Mouse (Mus musculus) liver, embryonic 14.5 days (tissue): Measurements from ENCODE around the gene Cnr2. TPM values are rescaled to one million over a fixed set of nuclear protein-coding genes. Genes with fewer than 3 reads are reported as not detected.
A peak's percentile ranks its signal among the peaks of the same experiment; 100 is the strongest.

ENCODE experiments used
- ATAC-seq: fragments of 200-750 bp; cut with Nextera tagmentation; 2 replicates; pipeline ENCODE4 v1.8.0; 2017; ENCODE audit warnings: moderate number of reproducible peaks, mild to moderate bottlenecking, moderate library complexity; ENCODE audit not compliant: insufficient read depth
- DNase-seq, 3 experiments: peaks; one replicate each; pipeline ENCODE4 v3.0.0-alpha.2; 2012 to 2013; ENCODE audit warnings: low read depth in 3 of 3, low spot score in 3 of 3
- H3K27ac ChIP-seq: fragments of 300-500 bp; sonication (generic); 2 replicates; pipeline ENCODE4 v1.5.1; 2014; ENCODE audit warnings: moderate library complexity, mild to moderate bottlenecking, control low read depth, inconsistent platforms
- H3K27me3 ChIP-seq: fragments of 300-500 bp; sonication (generic); 2 replicates; pipeline ENCODE4 v1.6.1; 2014; ENCODE audit warnings: mild to moderate bottlenecking, low read length, moderate library complexity; ENCODE audit not compliant: control insufficient read depth, insufficient read depth
- H3K36me3 ChIP-seq: fragments of 300-500 bp; sonication (generic); replicated peaks from 2 replicates; pipeline ENCODE4 v1.6.1; 2014; ENCODE audit warnings: low read depth; ENCODE audit not compliant: control insufficient read depth, insufficient read depth
- H3K4me1 ChIP-seq, 2 experiments: fragments of 200-500 bp in 1 of 2; fragments of 300-500 bp in 1 of 2; sonication (generic) in 1 of 2; replicated peaks; 2 replicates each; pipeline ENCODE4 v1.6.1; 2012 to 2014; ENCODE audit warnings: antibody characterized with exemption in 1 of 2, inconsistent platforms in 1 of 2, low read length in 1 of 2; ENCODE audit not compliant: control insufficient read depth in 2 of 2, insufficient read depth in 2 of 2
- H3K4me2 ChIP-seq: fragments of 300-500 bp; sonication (generic); 2 replicates; pipeline ENCODE4 v1.6.1; 2014; ENCODE audit warnings: low read depth, mild to moderate bottlenecking, control low read depth, moderate library complexity
- H3K4me3 ChIP-seq, 2 experiments: fragments of 200-500 bp in 1 of 2; fragments of 300-500 bp in 1 of 2; sonication (generic) in 1 of 2; 2 replicates each; pipeline ENCODE4 v1.5.1; 2012 to 2014; ENCODE audit warnings: low read depth in 2 of 2, low read length in 2 of 2, mild to moderate bottlenecking in 2 of 2, control low read depth in 1 of 2, inconsistent platforms in 1 of 2, moderate library complexity in 1 of 2; ENCODE audit not compliant: insufficient read depth in 1 of 2
- H3K9ac ChIP-seq: fragments of 300-500 bp; sonication (generic); replicated peaks from 2 replicates; pipeline ENCODE4 v1.6.1; 2014; ENCODE audit warnings: mild to moderate bottlenecking, control low read depth, moderate library complexity
- H3K9me3 ChIP-seq: fragments of 300-500 bp; sonication (generic); 2 replicates; pipeline ENCODE4 v1.6.1; 2016; ENCODE audit warnings: low read length, mixed read lengths; ENCODE audit not compliant: control insufficient read depth
- CTCF ChIP-seq: IDR thresholded peaks from 2 replicates; pipeline ENCODE4 v1.5.1; 2016; ENCODE audit warnings: antibody characterized with exemption, low read depth, control low read depth
- EP300 ChIP-seq: IDR thresholded peaks from 2 replicates; pipeline ENCODE4 v1.6.1; 2016; ENCODE audit warnings: antibody characterized with exemption, low read depth
- WGBS: fragments of 180-500 bp; shearing (Covaris S2); extraction: QIAGEN DNeasy Blood & Tissue Kit; methylation state at CpG from one replicate; pipeline ENCODE4 v1.1.7; 2014; ENCODE audit not compliant: insufficient replicate concordance; 5-methylcytosine and 5-hydroxymethylcytosine counted together
- polyA plus RNA-seq, 2 experiments: library from polyadenylated mRNA; depleted of rRNA in 1 of 2; stranded (reverse) in 1 of 2; unstranded in 1 of 2; fragments of >200 nt; fragmentation: Nextera tagmentation in 1 of 2; extraction: Ambion mirVana in 1 of 2; gene quantifications; 2 replicates each; pipeline versions ENCODE4 v1.2.1 to v1.2.3; 2012 to 2014

The Cnr2 gene
- polyA plus RNA-seq, 2 experiments = 2.1 to 2.5 TPM

- no peak overlapping the region for H3K4me3 ChIP-seq
- no peak overlapping the region for H3K9ac ChIP-seq
- DNase-seq (no peak), ATAC-seq (no peak)
- H3K4me2 ChIP-seq = no peak overlapping the region
- no peak for TF ChIP-seq EP300
- TF ChIP-seq CTCF = no peak
- 80% methylated on average over 12 of the region's 12 CpGs for WGBS
- peaks cover 0 to 6% of the 10 kb centered on the region in 2 experiments; a peak in 2 of 4 replicates for H3K4me1 ChIP-seq
- H3K27ac ChIP-seq = no peak overlapping the region
- H3K9me3 ChIP-seq = no peaks in the 10 kb centered on the region
- H3K27me3 ChIP-seq = no peaks in the 10 kb centered on the region
- no peaks in the 10 kb centered on the region for H3K36me3 ChIP-seq
Observed at GRCm38 (mm10) chr4:135885676-135886075, 9.5 kb upstream of the Cnr2 start.

DNA sequence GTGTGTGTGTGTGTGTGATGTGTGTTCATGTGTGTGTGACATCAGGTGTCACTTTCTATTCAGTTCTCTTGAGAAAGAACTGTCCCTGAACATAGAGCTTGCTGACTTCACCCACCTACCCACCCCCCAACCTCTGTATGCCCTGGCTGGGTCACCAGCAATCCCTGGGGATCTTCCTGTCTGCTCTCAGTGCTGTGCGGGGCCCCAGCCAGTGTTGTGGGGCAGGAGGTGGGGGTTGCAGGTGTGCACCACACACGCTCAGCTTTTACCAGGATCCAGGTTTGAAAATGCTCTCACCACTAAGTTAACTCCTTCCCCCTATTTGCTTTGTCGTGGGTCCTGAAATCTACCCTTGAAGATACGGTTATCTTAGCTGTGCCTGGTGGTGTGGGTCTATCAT, 9.0 kb upstream of the Cnr2 start:
- 50% methylated on average over 4 of the region's 4 CpGs for WGBS
- ATAC-seq = no peak

GRCm38 (mm10) chr4:135888448-135889057, 6.6 kb upstream of the Cnr2 start:
- peaks cover 3 to 11% of the 10 kb centered on the region in 2 experiments; a peak in 3 of 4 replicates for H3K4me1 ChIP-seq

More for the DNA sequence above, 9.0 kb upstream of the Cnr2 start:
- H3K27ac ChIP-seq = no peak overlapping the region
- no peak overlapping the region for H3K4me3 ChIP-seq
- H3K9me3 ChIP-seq = no peaks in the 10 kb centered on the region
- DNase-seq = no peak
- peaks cover 0 to 6% of the 10 kb centered on the region in 2 experiments; a peak in 2 of 4 replicates for H3K4me1 ChIP-seq
- TF ChIP-seq CTCF (no peak), EP300 (no peak)
- H3K4me2 ChIP-seq = no peak overlapping the region
- no peak overlapping the region for H3K9ac ChIP-seq
- H3K27me3 ChIP-seq = no peaks in the 10 kb centered on the region
- H3K36me3 ChIP-seq = no peaks in the 10 kb centered on the region

GRCm38 (mm10) chr4:135889146-135889883, 5.9 kb upstream of the Cnr2 start:
- no peaks in the 10 kb centered on the region for H3K36me3 ChIP-seq
- WGBS = 68% methylated on average over 7 of the region's 7 CpGs
- TF ChIP-seq CTCF (no peak), EP300 (no peak)
- H3K9me3 ChIP-seq = no peaks in the 10 kb centered on the region
- H3K4me2 ChIP-seq = no peak overlapping the region
- ATAC-seq (no peak), DNase-seq (no peak)
- H3K9ac ChIP-seq = no peak overlapping the region
- no peak overlapping the region for H3K4me3 ChIP-seq
- H3K27ac ChIP-seq = no peak overlapping the region
- H3K27me3 ChIP-seq = no peaks in the 10 kb centered on the region
- peaks cover 3 to 8% of the 10 kb centered on the region in 2 experiments; a peak in 3 of 4 replicates for H3K4me1 ChIP-seq

More at GRCm38 (mm10) chr4:135888448-135889057, 6.6 kb upstream of the Cnr2 start:
- Histone ChIP-seq H3K9me3 (no peaks in the 10 kb centered on the region), H3K27ac (no peak overlapping the region), H3K4me3 (no peak overlapping the region), H3K4me2 (no peak overlapping the region), H3K36me3 (no peaks in the 10 kb centered on the region), H3K27me3 (no peaks in the 10 kb centered on the region), H3K9ac (no peak overlapping the region)
- no peak for DNase-seq
- no peak for TF ChIP-seq CTCF
- no peak for TF ChIP-seq EP300
- ATAC-seq = no peak
- 77% methylated on average over 24 of the region's 24 CpGs for WGBS

DNA sequence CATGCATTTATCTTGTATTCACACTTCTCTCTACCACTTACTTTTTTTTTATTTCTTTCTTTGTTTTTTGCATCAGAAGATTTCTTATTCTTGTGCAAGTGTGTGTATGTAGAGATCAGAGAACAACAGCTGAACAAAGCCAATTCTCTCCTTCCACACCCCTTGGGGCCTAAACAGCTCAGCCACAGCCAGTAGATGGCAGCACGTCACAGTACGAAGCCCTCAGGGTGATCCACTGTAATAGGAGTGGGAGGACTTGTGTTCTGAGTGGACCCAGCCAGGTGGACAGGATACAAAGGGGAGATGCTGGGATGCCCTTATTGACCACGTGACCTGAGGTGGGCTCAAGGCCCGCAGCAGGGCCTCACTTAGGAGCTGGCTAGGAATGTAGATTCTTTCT, 5.3 kb upstream of the Cnr2 start:
- Histone ChIP-seq H3K4me3 (no peak overlapping the region), H3K4me2 (no peak overlapping the region), H3K27ac (no peak overlapping the region), H3K27me3 (no peaks in the 10 kb centered on the region), H3K9ac (no peak overlapping the region), H3K36me3 (no peaks in the 10 kb centered on the region), H3K4me1 (peaks cover 3 to 11% of the 10 kb centered on the region in 2 experiments; a peak in 3 of 4 replicates), H3K9me3 (no peaks in the 10 kb centered on the region)
- ATAC-seq (peak; percentile 65; the same call in 1 of the 2 replicates), DNase-seq (no peak)
- 5% methylated on average over 4 of the region's 4 CpGs for WGBS
- TF ChIP-seq CTCF = peak; percentile 93
- no peak for TF ChIP-seq EP300
